Mouse (Mus musculus): Measurements from ENCODE around the gene Gm16503.
"Not testable (repeated sequence)": the region's sequence is repeated elsewhere in the genome, so short reads cannot be mapped to it uniquely, and the experiment has no call there.

Gm16503 gene

GRCm38 (mm10) chr4:147539918-147540317 is at the start of gene Gm16503:
Gm16503 (plus strand) TSS chr4:147540218.
- not testable (repeated sequence) for DNase-seq

GRCm38 (mm10) chr4:147492117-147492516 is 47.9 kb upstream of the Gm16503 start, which contains the start of gene Zfp982:
Zfp982 (plus strand) TSS chr4:147492417.
- not testable (repeated sequence) for DNase-seq

DNA sequence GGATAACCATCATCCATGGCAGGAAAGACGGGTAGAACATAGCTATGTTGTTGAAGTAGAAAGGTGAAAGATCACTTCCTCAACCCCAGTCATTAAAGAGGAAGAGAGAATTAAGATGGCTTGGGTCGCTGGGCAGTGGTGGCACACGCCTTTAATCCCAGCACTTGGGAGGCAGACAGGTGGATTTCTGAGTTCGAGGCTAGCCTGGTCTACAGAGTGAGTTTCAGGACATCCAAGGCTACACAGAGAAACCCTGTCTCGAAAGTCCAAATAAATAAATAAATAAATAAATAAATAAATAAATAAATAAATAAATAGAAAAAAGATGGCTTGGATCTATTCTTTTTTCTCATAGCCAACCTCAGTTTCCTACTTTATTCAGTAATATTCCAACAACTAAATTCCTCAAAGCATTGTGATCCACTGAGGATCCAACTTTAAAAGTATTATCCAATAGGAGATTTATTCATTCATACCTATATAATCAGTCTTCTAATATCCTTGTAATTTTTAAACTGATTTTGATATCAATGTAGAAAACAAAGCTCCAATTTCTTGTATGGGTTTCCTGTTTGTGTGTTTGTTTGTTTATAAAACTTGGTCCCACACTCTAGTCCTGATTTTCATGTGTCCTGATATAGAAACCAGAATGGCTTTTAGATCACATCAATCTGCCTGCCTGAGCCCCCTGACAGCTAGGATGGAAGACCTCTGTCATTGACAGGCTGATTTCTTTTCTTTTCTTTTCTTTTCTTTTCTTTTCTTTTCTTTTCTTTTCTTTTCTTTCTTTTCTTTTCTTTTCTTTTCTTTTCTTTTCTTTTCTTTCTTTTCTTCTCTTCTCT is 41.0 kb upstream of the Gm16503 start:
- not testable (repeated sequence) for DNase-seq

GRCm38 (mm10) chr4:147509174-147509573 is 30.8 kb upstream of the Gm16503 start:
- DNase-seq = no peak

- no peak for DNase-seq
These were observed 21.0 kb upstream of the Gm16503 start for GRCm38 (mm10) chr4:147518981-147519380.

- no peak for DNase-seq
These were observed 19.9 kb upstream of the Gm16503 start for GRCm38 (mm10) chr4:147520100-147520499.

GRCm38 (mm10) chr4:147525125-147525524 is 14.9 kb upstream of the Gm16503 start:
- no peak for DNase-seq

DNA sequence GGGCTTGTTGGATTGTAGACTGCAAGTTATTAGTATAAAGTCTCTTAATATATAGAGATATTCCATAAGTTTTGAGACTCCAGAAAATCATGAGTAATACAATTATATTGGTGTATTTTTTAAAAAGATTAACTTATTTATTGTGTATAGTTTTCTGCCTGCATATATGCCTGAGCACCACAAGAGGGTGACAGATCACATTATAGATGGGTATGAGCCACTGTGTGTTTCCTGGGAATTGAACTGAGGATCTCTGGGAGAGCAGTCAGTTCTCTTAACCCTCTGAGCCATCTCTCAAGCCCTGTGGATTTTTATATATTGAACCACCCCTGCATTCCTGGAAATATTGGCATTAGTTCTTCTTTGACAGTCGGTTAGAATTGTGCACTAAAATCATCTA is 9.7 kb upstream of the Gm16503 start:
- DNase-seq = no peak

DNA sequence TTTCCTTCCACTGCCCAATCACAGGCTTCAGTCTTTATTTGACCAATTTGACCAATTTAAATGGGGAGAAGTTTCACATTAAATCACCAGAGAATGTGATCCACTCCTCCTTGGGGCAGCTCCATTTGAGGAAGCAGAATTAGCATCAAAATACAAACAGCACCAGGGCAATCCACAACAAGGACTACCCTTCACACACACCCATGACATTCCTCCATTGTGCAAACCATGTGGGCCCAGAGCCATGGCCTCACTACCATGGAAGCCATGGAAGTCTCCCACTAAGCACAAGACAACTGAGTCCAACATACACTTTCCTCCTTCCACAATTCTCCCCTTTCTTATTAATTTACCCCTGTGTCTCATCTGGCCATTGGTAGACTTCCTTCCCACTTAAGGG is 4.1 kb upstream of the Gm16503 start:
- not testable (repeated sequence) for DNase-seq

DNA sequence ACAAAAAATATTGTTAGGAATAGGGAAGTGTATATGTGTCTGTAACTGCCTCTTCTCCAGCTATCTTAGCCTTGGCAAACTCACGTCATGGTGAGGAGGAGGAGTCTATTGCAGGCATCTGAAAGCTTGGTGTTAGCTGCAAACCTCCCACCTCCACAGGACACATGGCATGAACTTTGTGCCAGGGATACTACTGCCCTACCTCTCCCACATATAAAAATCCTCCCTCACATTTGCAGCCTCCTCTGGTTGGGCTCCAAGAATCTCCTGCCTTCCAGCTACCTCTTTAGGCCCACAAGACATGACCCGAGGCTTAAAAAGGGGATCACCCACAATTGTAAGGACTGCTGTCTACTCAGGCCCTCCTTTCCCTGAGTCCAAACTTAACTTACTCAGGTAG is 2.3 kb upstream of the Gm16503 start:
- DNase-seq = no peak

- DNase-seq = no peak
These were observed 1.1 kb downstream of the Gm16503 start for GRCm38 (mm10) chr4:147541105-147541504.

- not testable (repeated sequence) for DNase-seq
These were observed 13.1 kb downstream of the Gm16503 start, which contains the start of gene Zfp985 for GRCm38 (mm10) chr4:147553071-147553470. Zfp985 (plus strand) TSS chr4:147553277.

DNA sequence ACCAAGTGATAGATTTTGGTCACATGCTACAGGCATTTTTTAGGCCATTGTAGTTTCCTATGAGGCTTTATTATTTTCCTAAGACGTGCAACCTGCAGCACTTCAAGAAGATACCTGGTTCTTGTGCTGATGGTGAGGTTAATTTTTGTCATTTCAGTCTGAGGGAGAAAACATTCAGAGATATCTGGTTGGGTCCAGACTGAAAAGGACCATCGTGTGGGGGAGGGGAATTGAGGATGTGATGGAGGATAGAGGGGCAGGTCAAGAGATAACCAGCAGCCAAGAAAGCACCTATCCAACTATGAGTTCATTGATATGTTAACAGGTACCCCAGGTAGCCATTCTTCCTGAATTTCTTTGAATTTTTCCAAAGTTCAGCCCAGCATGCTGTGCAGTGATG is 14.3 kb downstream of the Gm16503 start:
- not testable (repeated sequence) for DNase-seq

DNA sequence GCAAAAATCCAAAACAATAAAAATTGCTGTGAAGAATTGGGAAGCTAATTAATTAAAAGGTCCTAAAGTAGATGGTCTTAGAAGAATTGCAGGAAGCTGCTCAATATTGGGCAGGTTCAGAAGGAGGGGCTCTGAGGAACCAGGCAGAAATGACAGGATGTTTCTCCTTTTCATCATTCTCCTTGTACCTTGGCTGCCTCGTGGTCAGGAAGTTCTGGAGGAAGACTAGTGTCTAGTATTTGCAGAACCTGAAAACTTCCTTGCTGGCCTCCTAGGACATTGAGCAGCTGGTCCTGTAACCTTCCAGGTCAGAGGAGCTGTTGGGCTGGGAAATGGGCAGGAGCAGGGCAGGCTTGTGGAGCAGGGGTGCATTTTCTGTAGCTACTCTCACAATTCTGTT is 16.9 kb downstream of the Gm16503 start:
- not testable (repeated sequence) for DNase-seq

- not testable (repeated sequence) for DNase-seq
These were observed 18.0 kb downstream of the Gm16503 start for GRCm38 (mm10) chr4:147558011-147558410.

DNA sequence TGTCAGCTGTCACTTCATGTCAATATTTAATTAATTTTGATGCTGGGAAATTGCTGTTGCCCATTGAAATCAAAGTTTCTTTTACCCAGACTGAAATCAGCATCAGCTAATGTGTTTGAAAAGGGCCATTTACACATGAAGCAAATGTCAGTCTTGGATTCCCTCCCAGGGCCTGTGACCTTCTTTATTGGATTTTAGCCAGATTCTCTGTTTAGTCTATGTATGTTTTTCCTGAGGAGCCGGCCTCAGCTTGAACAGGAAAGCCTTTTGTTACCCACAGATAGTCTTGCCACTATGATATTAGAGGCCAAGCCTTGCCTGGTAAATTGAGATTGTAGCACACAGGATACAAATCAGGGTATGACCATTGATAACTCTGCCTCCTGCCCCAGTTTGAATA is 19.1 kb downstream of the Gm16503 start:
- DNase-seq = not testable (repeated sequence)

DNA sequence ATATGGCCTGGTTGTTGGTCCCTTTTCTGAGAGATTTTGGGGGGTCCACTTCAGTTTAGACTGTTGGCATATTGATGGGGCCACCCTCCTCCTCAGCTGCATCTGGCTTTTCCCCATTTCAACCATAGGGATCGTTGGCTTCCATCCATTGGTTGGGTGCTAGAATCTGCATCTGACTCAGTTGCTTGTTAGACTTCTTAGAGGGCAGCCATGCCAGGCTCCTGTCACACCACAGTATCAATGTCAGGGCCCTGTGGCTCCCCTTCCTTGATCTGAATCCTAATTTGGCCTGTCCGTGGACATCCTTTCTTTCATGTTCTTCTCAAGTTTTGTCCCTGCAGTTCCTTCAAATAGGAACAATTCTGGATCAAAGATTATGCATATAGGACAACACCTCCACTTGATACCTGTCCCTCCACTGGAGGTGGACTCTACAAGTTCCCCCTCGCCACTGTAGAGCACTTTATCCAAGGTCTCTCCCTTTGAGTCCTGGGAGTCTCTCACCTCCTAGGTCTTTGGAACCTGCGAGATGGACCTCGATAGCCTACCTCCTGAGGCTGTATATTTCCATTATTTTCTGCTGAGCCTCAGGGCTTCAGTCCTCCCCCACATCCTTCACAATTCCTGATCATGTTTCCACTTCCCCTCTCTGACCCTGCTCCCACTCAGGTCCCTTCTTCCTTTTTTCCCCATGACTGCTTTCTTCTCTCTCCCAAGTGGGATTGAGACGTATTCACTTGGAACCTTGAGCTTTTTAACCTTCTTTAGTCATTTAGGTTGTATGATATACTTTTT is 25.6 kb downstream of the Gm16503 start:
- DNase-seq = no peak

DNA sequence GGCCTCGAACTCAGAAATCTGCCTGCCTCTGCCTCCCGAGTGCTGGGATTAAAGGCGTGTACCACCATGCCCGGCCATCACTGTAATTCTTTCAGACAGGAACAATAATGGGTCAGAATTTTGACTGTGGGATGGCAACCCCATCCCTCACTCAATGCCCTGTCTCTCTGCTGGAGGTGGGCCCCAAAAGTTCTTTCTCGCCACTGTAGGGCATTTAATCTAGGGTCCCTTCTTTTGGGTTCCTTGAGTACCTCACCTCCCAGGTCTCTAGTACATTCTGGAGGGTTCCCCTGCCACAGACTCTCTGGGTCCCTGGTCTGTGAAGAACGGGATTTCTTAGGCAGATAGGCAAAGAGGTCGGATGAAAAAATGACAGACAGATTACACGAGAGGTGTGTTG is 31.1 kb downstream of the Gm16503 start:
- DNase-seq = not testable (repeated sequence)

GRCm38 (mm10) chr4:147579371-147579770 is 39.4 kb downstream of the Gm16503 start:
- DNase-seq = not testable (repeated sequence)

GRCm38 (mm10) chr4:147586511-147587473 is 46.8 kb downstream of the Gm16503 start:
- no peak for DNase-seq

All from kidney, adult 18-20 months (tissue).